In genomic region chr3:136166671-136167070, GRCm38 (mm10) we compare ENCODE assay signal across 19 mouse cellular contexts.
"Had no signal": no experiment of that assay in that cellular context is flagged by ENCODE, and none has a peak within 500 bp of the region (broad histone marks: within the 10 kb centered on the region; RNA-seq: fewer than 3 reads in every experiment).

No protein-coding gene starts in this region.

- H3K4me2 ChIP-seq: intestine, embryonic 15.5 days; liver, embryonic 11.5 days; liver, embryonic 15.5 days; lung, embryonic 14.5 days; midbrain, embryonic 11.5 days; midbrain, embryonic 15.5 days; neural tube, embryonic 13.5 days had no signal

- H3K27me3 ChIP-seq: intestine, embryonic 15.5 days; liver, embryonic 15.5 days; megakaryocyte, embryonic 14.5 days; midbrain, embryonic 15.5 days; neural tube, embryonic 13.5 days had no signal

- ATAC-seq: intestine, embryonic 15.5 days; midbrain, embryonic 15.5 days had no signal

- H3K4me1 ChIP-seq: intestine, embryonic 15.5 days; limb, embryonic 10.5 days; liver, embryonic 15.5 days; megakaryocyte, embryonic 14.5 days; midbrain, embryonic 15.5 days; neural tube, embryonic 13.5 days had no signal

- DNase-seq: kidney, adult 9 months; kidney, postnatal 10 days; kidney, postnatal 4 days; lung, embryonic 14.5 days; right cerebral cortex, adult 18-20 months; spleen, adult 18-20 months; thymus, adult 18-20 months; thymus, postnatal 14 days had no signal

- H3K27ac ChIP-seq: intestine, embryonic 15.5 days; limb, embryonic 10.5 days; liver, embryonic 15.5 days; macrophage; midbrain, embryonic 15.5 days; neural tube, embryonic 13.5 days had no signal

- H3K36me3 ChIP-seq: intestine, embryonic 15.5 days; limb, embryonic 10.5 days; liver, embryonic 15.5 days; midbrain, embryonic 15.5 days; neural tube, embryonic 13.5 days had no signal

- H3K9ac ChIP-seq: intestine, embryonic 15.5 days; liver, embryonic 15.5 days; lung, embryonic 14.5 days; midbrain, embryonic 15.5 days; neural tube, embryonic 13.5 days had no signal

- H3K4me3 ChIP-seq: intestine, embryonic 15.5 days; layer of hippocampus, adult 2 months; left cerebral cortex, adult 2 months; limb, embryonic 10.5 days; liver, embryonic 15.5 days; megakaryocyte, embryonic 14.5 days; midbrain, embryonic 15.5 days; neural tube, embryonic 13.5 days had no signal

- H3K9me3 ChIP-seq: intestine, embryonic 15.5 days; limb, embryonic 10.5 days; liver, embryonic 15.5 days; megakaryocyte, embryonic 14.5 days; midbrain, embryonic 15.5 days; neural tube, embryonic 13.5 days had no signal
